In the genomic region with DNA sequence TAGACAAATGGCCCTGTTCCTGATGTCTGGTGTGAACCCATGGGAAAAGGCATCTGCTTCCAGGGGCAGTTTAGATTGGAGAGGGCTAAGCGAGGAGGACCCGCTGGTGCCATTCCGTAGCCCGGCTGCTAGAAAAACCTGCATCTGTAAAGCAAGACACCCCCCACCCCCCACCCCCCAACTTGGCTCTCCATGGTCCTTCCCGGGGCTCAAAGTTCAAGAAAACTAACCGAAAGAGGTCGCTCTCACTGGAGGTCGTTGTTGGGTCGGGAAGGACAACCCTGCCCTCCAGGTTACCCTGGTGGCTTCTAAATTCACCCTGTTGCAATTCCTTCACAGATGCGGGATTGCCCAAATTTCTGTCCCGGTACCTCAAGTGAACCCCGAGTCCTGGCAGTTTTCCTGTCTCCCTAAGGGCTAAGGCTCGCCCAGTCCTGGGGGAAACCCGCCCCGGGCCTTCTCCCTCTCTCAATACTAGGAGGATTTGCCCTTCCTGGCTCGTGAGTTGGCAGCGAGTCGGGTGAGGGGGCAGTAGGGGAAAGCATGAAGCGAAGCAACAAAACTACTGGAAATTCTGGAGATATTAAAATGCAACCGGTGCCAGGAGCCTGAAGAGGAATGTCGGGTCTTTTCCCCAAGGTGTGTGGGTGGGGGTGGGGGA, we compare ENCODE assay signal across 8 mouse cellular contexts. TPM values are rescaled to one million over a fixed set of nuclear protein-coding genes. Genes with fewer than 3 reads are reported as not detected.
A peak's percentile ranks its signal among the peaks of the same experiment; 100 is the strongest.
DNase-seq lines count a peak whose midpoint lies in the region; ATAC-seq lines count a peak whose summit lies in the region.

A gene (plus strand): TSS at position 531 of the 661 bp plus-strand sequence.

- H3K9ac ChIP-seq in intestine, embryonic 15.5 days, result peak within 1 kb of the TSS; percentile 53
- peak within 1 kb of the TSS; percentile 49; the same call in 1 of the 2 replicates for H3K9ac ChIP-seq in limb, embryonic 11.5 days (ENCODE audit: low read length)

- no peak for ATAC-seq in intestine, embryonic 15.5 days
- no peak for ATAC-seq in limb, embryonic 11.5 days (ENCODE audit: insufficient number of reproducible peaks, low FRiP score, low TSS enrichment, low read depth)

- peaks cover 53% of the 10 kb centered on the region for H3K27me3 ChIP-seq in intestine, embryonic 15.5 days (replicated peaks)
- peaks cover 56% of the 10 kb centered on the region for H3K27me3 ChIP-seq in limb, embryonic 11.5 days (ENCODE audit: control insufficient read depth, insufficient read depth, low read length)

- H3K9me3 ChIP-seq in intestine, embryonic 15.5 days, result no peaks in the 10 kb centered on the region
- H3K9me3 ChIP-seq in limb, embryonic 11.5 days (ENCODE audit: control insufficient read depth, low read length), result no peaks in the 10 kb centered on the region

- H3K4me2 ChIP-seq in intestine, embryonic 15.5 days (replicated peaks), result peak within 1 kb of the TSS; percentile 98
- H3K4me2 ChIP-seq in limb, embryonic 11.5 days (ENCODE audit: low read depth, severe bottlenecking), result peak within 1 kb of the TSS; percentile 85

- no peaks in the 10 kb centered on the region for H3K36me3 ChIP-seq in intestine, embryonic 15.5 days
- no peaks in the 10 kb centered on the region for H3K36me3 ChIP-seq in limb, embryonic 11.5 days (ENCODE audit: control insufficient read depth, insufficient read depth, low read length)

- intact Hi-C loops in gastrocnemius, postnatal 14 days (cut with DNase I; ENCODE audit: low total_unique reads), result no loop called here

- H3K27ac ChIP-seq in intestine, embryonic 15.5 days, result no peak within 1 kb of the TSS
- H3K27ac ChIP-seq in limb, embryonic 11.5 days (replicated peaks; ENCODE audit: low read depth, low read length), result no peak within 1 kb of the TSS

- 3% methylated on average over 21 of the region's 21 CpGs for WGBS in intestine, embryonic 15.5 days
- under 1% methylated on average over 21 of the region's 21 CpGs for WGBS in limb, embryonic 11.5 days

- H3K4me1 ChIP-seq in intestine, embryonic 15.5 days (replicated peaks), result peaks cover 40% of the 10 kb centered on the region
- peaks cover 30% of the 10 kb centered on the region for H3K4me1 ChIP-seq in limb, embryonic 11.5 days (ENCODE audit: control insufficient read depth, insufficient read depth, low read length)

- peak; percentile 34 for DNase-seq in R1 (ENCODE audit: low read depth, low spot score)
- peak; percentile 24 to 60 for DNase-seq in adrenal gland, postnatal 36 days
- peak; percentile 12 for DNase-seq in gastrocnemius, postnatal 14 days
- DNase-seq in limb, embryonic 11.5 days (ENCODE audit: low spot score), result peak; percentile 57
- DNase-seq in retina, embryonic 14.5 days (ENCODE audit: low spot score), result peak; percentile 33
- no peak for DNase-seq in ovary, postnatal 36 days (ENCODE audit: low spot score)
- no peak for DNase-seq in thymus, postnatal 36 days

- peak within 1 kb of the TSS; percentile 47 for H3K4me3 ChIP-seq in intestine, embryonic 15.5 days (replicated peaks)
- peak within 1 kb of the TSS; percentile 38 for H3K4me3 ChIP-seq in limb, embryonic 11.5 days (ENCODE audit: low read depth, low read length)

RNA-seq across cellular contexts. Expression of the gene that starts here (rescaled TPM):
- total RNA-seq in adrenal gland, postnatal 36 days (2021), result 10 to 100 TPM; 10.8 to 20.8 TPM
- 10 to 100 TPM; 10.5 to 16.2 TPM for total RNA-seq in gastrocnemius, postnatal 14 days (2021)
- polyA plus RNA-seq in intestine, embryonic 15.5 days (2015; fragmentation: Nextera tagmentation; extraction: Ambion mirVana), result 4.8 and 5.3 TPM in 2 replicates
- 1.2 and 1.5 TPM in 2 replicates for polyA plus RNA-seq in limb, embryonic 11.5 days (2014; fragmentation: Nextera tagmentation; extraction: Ambion mirVana)

Comparison
In these comparisons a context has a peak if more than half of its experiments do, and no peak if none do; other contexts are left out.
1. DNase-seq: peak in R1 (single experiment), adrenal gland, postnatal 36 days (2 of 2), gastrocnemius, postnatal 14 days (single experiment), limb, embryonic 11.5 days (single experiment) and retina, embryonic 14.5 days (single experiment); none in ovary, postnatal 36 days (single experiment) and thymus, postnatal 36 days (0 of 2).